Mouse (Mus musculus): Measurements from ENCODE around the gene 2010111I01Rik.

- TF ChIP-seq RAD21 (IDR thresholded peaks at IDR 0.05; ENCODE audit: low read depth, low read length): no peak
- no peak for TF ChIP-seq CTCF (IDR thresholded peaks at IDR 0.05 in 2 of 3, conservative IDR thresholded peaks at IDR 0.05 in 1 of 3; ENCODE audit: control insufficient read depth in 1 of 3, insufficient read depth in 1 of 3, low read depth in 2 of 3, low read length in 3 of 3, poor library complexity in 1 of 3, severe bottlenecking in 1 of 3)
- TF ChIP-seq MAX (IDR thresholded peaks at IDR 0.05; ENCODE audit: low read length): no peak
- TF ChIP-seq POLR2AphosphoS2 (IDR thresholded peaks at IDR 0.05; ENCODE audit: low read length): no peak
- TF ChIP-seq POLR2A (IDR thresholded peaks at IDR 0.05; ENCODE audit: control insufficient read depth in 1 of 2, insufficient read depth in 1 of 2, low read depth in 1 of 2, low read length in 2 of 2, poor library complexity in 1 of 2): no peak
- no peak for TF ChIP-seq ZKSCAN1 (IDR thresholded peaks at IDR 0.05; ENCODE audit: low read depth, low read length)
- no peak for TF ChIP-seq TBP (IDR thresholded peaks at IDR 0.05; ENCODE audit: low read depth, low read length)
- no peak for TF ChIP-seq USF1 (IDR thresholded peaks at IDR 0.05; ENCODE audit: low read depth, low read length)
These were observed 149.2 kb downstream of the 2010111I01Rik start for GRCm38 (mm10) chr13:63113881-63114301.

Data from MEL (cell line).